Mouse (Mus musculus): Measurements from ENCODE around the gene Epb41l2.

Epb41l2 gene

DNA sequence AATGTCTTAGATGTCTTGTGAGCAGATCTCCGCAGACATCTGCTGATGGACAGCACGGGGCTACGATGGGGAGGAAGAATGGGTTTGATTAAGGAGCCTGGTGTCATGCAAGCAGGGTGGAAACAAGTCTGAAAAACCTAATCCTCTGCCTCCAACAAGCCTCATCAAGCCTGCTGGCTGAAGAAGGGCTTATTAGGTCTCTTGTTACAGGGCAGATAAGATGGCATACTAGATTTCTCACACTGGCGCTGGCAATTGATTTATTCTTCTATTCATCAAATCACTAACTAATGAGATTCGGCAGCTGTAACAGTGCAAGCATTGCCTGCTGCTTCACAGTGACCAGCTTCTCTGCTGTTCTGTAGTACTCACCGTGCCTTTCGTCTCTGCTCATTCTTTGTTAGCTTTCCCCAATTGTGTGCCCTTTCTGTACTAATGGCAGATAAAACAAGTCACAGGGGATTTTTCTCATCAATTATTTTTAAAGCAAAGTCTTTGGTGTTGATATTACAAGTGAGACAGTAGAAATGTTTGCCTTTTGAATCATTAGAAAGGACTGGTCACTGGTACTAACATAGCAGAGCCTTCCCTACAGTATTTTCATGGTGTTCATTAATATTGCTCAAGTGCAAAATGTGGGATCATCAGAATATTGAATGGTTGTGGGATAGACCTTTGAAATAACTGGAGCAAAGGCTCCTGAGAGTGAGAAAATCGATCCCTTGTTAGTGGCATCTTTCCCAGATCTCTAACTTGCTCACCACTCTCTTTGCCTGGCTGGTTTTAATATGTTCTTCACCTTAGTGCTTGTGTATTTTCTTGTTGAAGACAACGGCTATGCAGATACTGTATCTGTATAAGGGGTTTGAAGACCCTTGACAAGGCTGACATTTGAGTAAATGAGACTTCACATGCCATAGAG lies 212.0 kb downstream of the Epb41l2 start:
- no peak for DNase-seq (ENCODE audit: low read depth, low spot score)

All from ZHBTc4 (cell line).